Mouse (Mus musculus): ENCODE measurements around the gene Zfp566. TPM values are rescaled to one million over a fixed set of nuclear protein-coding genes. Genes with fewer than 3 reads are reported as not detected.

Zfp566 gene
- polyA plus RNA-seq, 1 experiment from 2014 or later = 19.3 TPM

DNA sequence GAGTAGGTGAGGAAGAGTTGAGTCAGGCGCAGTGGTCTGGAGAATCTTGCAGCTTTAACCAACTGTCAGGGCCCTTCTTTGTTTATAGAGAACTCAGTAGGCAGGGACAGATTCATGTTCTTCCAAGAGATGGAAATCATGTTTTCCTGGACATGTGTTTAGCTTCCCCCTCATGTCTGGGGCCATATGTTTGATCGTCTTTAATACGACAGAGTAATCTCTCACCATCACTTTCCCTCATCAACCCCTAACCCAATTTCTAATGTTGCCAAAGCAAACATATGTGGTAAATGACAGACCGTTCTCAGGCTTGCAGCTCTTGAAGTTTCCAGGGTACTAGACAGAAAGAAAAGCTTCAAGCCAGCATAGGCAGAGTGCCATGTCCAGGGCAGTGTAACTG, 42.2 kb downstream of the Zfp566 start:
- H3K27ac ChIP-seq = no peak overlapping the region
- H3K9ac ChIP-seq (replicated peaks) = no peak overlapping the region
- H3K4me2 ChIP-seq (replicated peaks) = no peak overlapping the region
- no peak for ATAC-seq
- peaks cover 7% of the 10 kb centered on the region; the same call in 1 of the 2 replicates for H3K36me3 ChIP-seq
- H3K9me3 ChIP-seq = no peaks in the 10 kb centered on the region
- H3K4me1 ChIP-seq (replicated peaks) = peaks cover 14% of the 10 kb centered on the region
- H3K4me3 ChIP-seq (replicated peaks) = no peak overlapping the region
- H3K27me3 ChIP-seq = no peaks in the 10 kb centered on the region
- 94% methylated on average over 4 of the region's 4 CpGs for WGBS

GRCm38 (mm10) chr7:30044354-30044753, 46.0 kb downstream of the Zfp566 start:
- Histone ChIP-seq H3K4me3 (replicated peaks) (no peak overlapping the region), H3K4me1 (replicated peaks) (no peaks in the 10 kb centered on the region), H3K9me3 (no peaks in the 10 kb centered on the region), H3K4me2 (replicated peaks) (no peak overlapping the region), H3K27ac (no peak overlapping the region), H3K27me3 (no peaks in the 10 kb centered on the region), H3K36me3 (peaks cover 30% of the 10 kb centered on the region), H3K9ac (replicated peaks) (no peak overlapping the region)
- no peak for ATAC-seq
- 70% methylated on average over 9 of the region's 9 CpGs for WGBS

DNA sequence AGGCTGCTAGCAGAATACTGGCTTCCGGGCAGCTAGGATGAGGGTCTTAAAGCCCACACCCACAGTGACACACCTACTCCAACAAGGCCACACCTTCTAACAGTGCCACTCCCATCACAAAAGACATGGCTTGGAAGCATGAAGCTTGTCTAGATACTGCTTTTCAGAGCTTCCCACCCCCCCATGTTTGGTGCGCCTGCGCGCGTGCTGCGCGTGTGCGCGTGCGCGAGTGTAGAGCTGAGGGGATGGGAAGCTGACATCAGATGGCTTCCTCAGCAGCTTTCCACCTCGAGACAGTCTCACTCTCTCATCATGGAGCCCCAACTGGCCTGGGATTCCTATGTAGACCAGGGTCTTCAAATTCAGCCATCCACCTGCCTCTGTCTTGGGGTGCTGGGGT, 56.0 kb downstream of the Zfp566 start:
- H3K4me1 ChIP-seq (replicated peaks) = no peaks in the 10 kb centered on the region
- H3K27me3 ChIP-seq = no peaks in the 10 kb centered on the region
- H3K36me3 ChIP-seq = peaks cover 33% of the 10 kb centered on the region
- H3K9ac ChIP-seq (replicated peaks) = no peak overlapping the region
- no peak for ATAC-seq
- no peak overlapping the region for H3K4me3 ChIP-seq (replicated peaks)
- H3K9me3 ChIP-seq = no peaks in the 10 kb centered on the region
- WGBS = 92% methylated on average over 12 of the region's 12 CpGs
- H3K27ac ChIP-seq = no peak overlapping the region
- no peak overlapping the region for H3K4me2 ChIP-seq (replicated peaks)

DNA sequence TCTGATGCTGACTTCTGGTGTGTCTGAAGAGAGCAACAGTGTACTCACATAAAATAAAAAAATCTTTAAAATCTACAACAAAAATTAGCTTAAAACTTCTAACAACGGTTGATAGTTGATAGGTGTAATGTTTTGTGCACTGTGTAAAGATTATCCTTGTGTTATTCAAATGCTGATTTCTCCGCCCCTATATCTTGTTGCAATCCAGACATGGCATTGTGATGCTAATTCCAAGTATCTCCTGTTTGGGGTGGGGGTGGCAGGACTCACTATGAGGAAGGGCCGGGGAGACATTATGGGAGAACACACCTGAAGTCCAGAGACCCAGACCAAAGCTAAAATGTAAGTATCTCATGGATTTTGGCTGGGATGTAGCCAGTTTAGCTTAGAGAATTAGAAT, 58.9 kb downstream of the Zfp566 start:
- Histone ChIP-seq H3K27ac (no peak overlapping the region), H3K4me2 (replicated peaks) (no peak overlapping the region), H3K27me3 (no peaks in the 10 kb centered on the region), H3K4me3 (replicated peaks) (no peak overlapping the region), H3K36me3 (peaks cover 24% of the 10 kb centered on the region), H3K9me3 (no peaks in the 10 kb centered on the region), H3K9ac (replicated peaks) (no peak overlapping the region), H3K4me1 (replicated peaks) (no peaks in the 10 kb centered on the region)
- ATAC-seq = no peak
- 79% methylated on average over 3 of the region's 3 CpGs for WGBS

GRCm38 (mm10) chr7:30030677-30031076, 59.6 kb downstream of the Zfp566 start:
- no peak overlapping the region for H3K9ac ChIP-seq (replicated peaks)
- H3K4me2 ChIP-seq (replicated peaks) = no peak overlapping the region
- H3K4me1 ChIP-seq (replicated peaks) = no peaks in the 10 kb centered on the region
- no peaks in the 10 kb centered on the region for H3K9me3 ChIP-seq
- H3K27me3 ChIP-seq = no peaks in the 10 kb centered on the region
- ATAC-seq = no peak
- no peak overlapping the region for H3K4me3 ChIP-seq (replicated peaks)
- peaks cover 27% of the 10 kb centered on the region for H3K36me3 ChIP-seq
- WGBS = 30% methylated on average over 6 of the region's 6 CpGs
- H3K27ac ChIP-seq = no peak overlapping the region

DNA sequence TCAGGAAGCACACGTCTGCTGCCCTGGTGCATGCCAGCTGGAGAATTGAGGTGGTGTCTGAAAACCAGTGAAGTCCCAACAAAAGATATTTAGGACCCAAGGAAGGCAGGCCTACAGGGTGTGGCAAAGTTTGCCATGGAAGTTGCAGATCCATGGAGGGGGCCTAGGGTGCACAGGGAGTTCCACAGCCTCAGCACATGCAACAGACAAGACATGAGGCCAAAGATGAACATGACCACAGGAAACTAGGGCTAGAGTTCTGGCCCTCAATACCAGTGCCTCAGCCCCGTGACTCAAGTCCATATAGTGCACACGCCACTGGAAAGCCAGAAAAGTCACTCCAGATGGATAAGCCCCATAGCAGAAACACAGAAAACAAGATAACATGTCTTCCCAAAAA, 61.8 kb downstream of the Zfp566 start:
- Histone ChIP-seq H3K4me2 (replicated peaks) (no peak overlapping the region), H3K9me3 (no peaks in the 10 kb centered on the region), H3K4me3 (replicated peaks) (no peak overlapping the region), H3K36me3 (peaks cover 41% of the 10 kb centered on the region), H3K4me1 (replicated peaks) (no peaks in the 10 kb centered on the region), H3K27me3 (no peaks in the 10 kb centered on the region), H3K27ac (no peak overlapping the region), H3K9ac (replicated peaks) (no peak overlapping the region)
- no peak for ATAC-seq
- WGBS = 94% methylated on average over 3 of the region's 3 CpGs

Small RNA genes lying within 50 kb of the gene (microRNA-seq; reads per million reads assigned to microRNA genes)
- gene Gm23368 = not detected

Other genes with a start within 250 kb of the Zfp566 start
- 12.8 and 14.4 TPM in 2 replicates for gene Zfp940, start 236.9 kb downstream of the Zfp566 start, polyA plus RNA-seq (2015; fragmentation: Nextera tagmentation; extraction: Ambion mirVana)
- 18.3 and 19.9 TPM in 2 replicates for gene Zfp420, start 230.5 kb downstream of the Zfp566 start, polyA plus RNA-seq (2015; fragmentation: Nextera tagmentation; extraction: Ambion mirVana)
- gene Zfp27, start 184.0 kb downstream of the Zfp566 start, polyA plus RNA-seq (2015; fragmentation: Nextera tagmentation; extraction: Ambion mirVana) = 14.8 and 15.6 TPM in 2 replicates
- gene Zfp383, start 182.3 kb downstream of the Zfp566 start, polyA plus RNA-seq (2015; fragmentation: Nextera tagmentation; extraction: Ambion mirVana) = 8.7 and 8.9 TPM in 2 replicates
- gene Zfp74, start 136.4 kb downstream of the Zfp566 start, polyA plus RNA-seq (2015; fragmentation: Nextera tagmentation; extraction: Ambion mirVana) = 19.9 and 20.5 TPM in 2 replicates
- gene Zfp568, start 106.6 kb downstream of the Zfp566 start, polyA plus RNA-seq (2015; fragmentation: Nextera tagmentation; extraction: Ambion mirVana) = 6.8 and 7.7 TPM in 2 replicates
- gene Zfp14, start 39.1 kb downstream of the Zfp566 start, polyA plus RNA-seq (2015; fragmentation: Nextera tagmentation; extraction: Ambion mirVana) = 10.4 and 12.5 TPM in 2 replicates
- gene Zfp82, start 17.6 kb downstream of the Zfp566 start, polyA plus RNA-seq (2015; fragmentation: Nextera tagmentation; extraction: Ambion mirVana) = 11.7 and 13.8 TPM in 2 replicates
- 1.1 and 4.4 TPM in 2 replicates for gene Gm26920, start 117 bp downstream of the Zfp566 start, polyA plus RNA-seq (2015; fragmentation: Nextera tagmentation; extraction: Ambion mirVana)
- gene Zfp260, start 4.2 kb upstream of the Zfp566 start, polyA plus RNA-seq (2015; fragmentation: Nextera tagmentation; extraction: Ambion mirVana) = 112 and 115 TPM in 2 replicates
- 16.1 and 19.4 TPM in 2 replicates for gene Zfp382, start 31.4 kb upstream of the Zfp566 start, polyA plus RNA-seq (2015; fragmentation: Nextera tagmentation; extraction: Ambion mirVana)
- gene Zfp146, start 79.2 kb upstream of the Zfp566 start, polyA plus RNA-seq (2015; fragmentation: Nextera tagmentation; extraction: Ambion mirVana) = 18.9 and 22.8 TPM in 2 replicates
- gene Cox7a1, start 93.6 kb upstream of the Zfp566 start, polyA plus RNA-seq (2015; fragmentation: Nextera tagmentation; extraction: Ambion mirVana) = 3.0 and 4.4 TPM in 2 replicates
- 57.2 and 64.1 TPM in 2 replicates for gene Capns1, start 108.3 kb upstream of the Zfp566 start, polyA plus RNA-seq (2015; fragmentation: Nextera tagmentation; extraction: Ambion mirVana)
- 181 and 186 TPM in 2 replicates for gene Polr2i, start 141.4 kb upstream of the Zfp566 start, polyA plus RNA-seq (2015; fragmentation: Nextera tagmentation; extraction: Ambion mirVana)
- gene Tbcb, start 141.7 kb upstream of the Zfp566 start, polyA plus RNA-seq (2015; fragmentation: Nextera tagmentation; extraction: Ambion mirVana) = 359 and 362 TPM in 2 replicates
- not detected in 2 replicates for gene Ovol3, start 145.2 kb upstream of the Zfp566 start, polyA plus RNA-seq (2015; fragmentation: Nextera tagmentation; extraction: Ambion mirVana)
- 0.68 and 0.79 TPM in 2 replicates for gene Thap8, start 189.6 kb upstream of the Zfp566 start, polyA plus RNA-seq (2015; fragmentation: Nextera tagmentation; extraction: Ambion mirVana)
- 5.9 and 6.4 TPM in 2 replicates for gene Wdr62, start 189.9 kb upstream of the Zfp566 start, polyA plus RNA-seq (2015; fragmentation: Nextera tagmentation; extraction: Ambion mirVana)
- gene Clip3, start 201.2 kb upstream of the Zfp566 start, polyA plus RNA-seq (2015; fragmentation: Nextera tagmentation; extraction: Ambion mirVana) = 92.0 and 99.2 TPM in 2 replicates
- gene Alkbh6, start 218.2 kb upstream of the Zfp566 start, polyA plus RNA-seq (2015; fragmentation: Nextera tagmentation; extraction: Ambion mirVana) = 128 and 132 TPM in 2 replicates
- 10.8 and 11.7 TPM in 2 replicates for gene Syne4, start 224.3 kb upstream of the Zfp566 start, polyA plus RNA-seq (2015; fragmentation: Nextera tagmentation; extraction: Ambion mirVana)
- not detected in 2 replicates for gene E130208F15Rik, start 231.2 kb upstream of the Zfp566 start, polyA plus RNA-seq (2015; fragmentation: Nextera tagmentation; extraction: Ambion mirVana)
- gene Sdhaf1, start 233.4 kb upstream of the Zfp566 start, polyA plus RNA-seq (2015; fragmentation: Nextera tagmentation; extraction: Ambion mirVana) = 21.2 and 23.6 TPM in 2 replicates

Measured in midbrain, embryonic 13.5 days (tissue).